Mouse (Mus musculus): ENCODE results near the gene Cypt2.
"Not testable (repeated sequence)": the region's sequence is repeated elsewhere in the genome, so short reads cannot be mapped to it uniquely, and the experiment has no call there.

The Cypt2 gene

GRCm38 (mm10) chrX:105499472-105499871, at the start of gene Cypt2:
Gene Cypt2 (plus strand): TSS chrX:105499772.
- DNase-seq, result not testable (repeated sequence)

GRCm38 (mm10) chrX:105546234-105546633, 46.7 kb downstream of the Cypt2 start:
- no peak for DNase-seq
